ENCODE assay signal across 22 mouse cellular contexts in the genomic region with DNA sequence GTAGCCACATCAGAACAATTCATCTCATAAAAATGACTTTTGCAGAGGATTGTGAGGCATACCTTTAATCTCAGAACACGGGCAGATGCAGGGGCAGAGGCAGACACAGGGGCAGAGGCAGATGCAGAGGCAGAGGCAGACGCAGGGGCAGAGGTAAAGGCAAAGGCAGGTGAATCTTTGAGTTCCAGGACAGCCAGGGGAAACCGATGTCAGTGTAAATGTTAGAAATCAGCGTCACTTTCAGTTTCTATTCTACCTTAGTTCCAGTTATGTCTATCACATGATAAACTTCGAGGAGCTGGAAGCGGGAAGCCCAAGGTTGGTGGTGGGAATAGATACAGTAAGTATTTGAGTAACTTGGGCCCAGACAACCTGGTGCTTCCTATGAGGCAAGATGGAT. TPM values are rescaled to one million over a fixed set of nuclear protein-coding genes. Genes with fewer than 3 reads are reported as not detected.
DNase-seq lines count a peak whose midpoint lies in the region; ATAC-seq and TF ChIP-seq lines count a peak whose summit lies in the region.
"Had no signal": no experiment of that assay in that cellular context is flagged by ENCODE, and none has a peak within 500 bp of the region (broad histone marks: within the 10 kb centered on the region; RNA-seq: fewer than 3 reads in every experiment).

No protein-coding gene starts in this region.

- ATAC-seq in activated CD4-positive, CD25-positive, alpha-beta regulatory T cell, adult 4 months = peak; percentile 65
- ATAC-seq in granulocyte monocyte progenitor cell, adult 5-6 weeks (replicated peaks; ENCODE audit: poor library complexity, severe bottlenecking) = no peak
- ATAC-seq: forebrain, embryonic 15.5 days; hindbrain, postnatal 0 days had no signal

- no peak for TF ChIP-seq CTCF in small intestine, adult 2 months (IDR thresholded peaks at IDR 0.05; ENCODE audit: extremely low read depth, insufficient read length, insufficient replicate concordance, low read depth, low read length)

- H3K36me3 ChIP-seq in small intestine, adult 2 months (ENCODE audit: control insufficient read depth, insufficient read depth, low read length) = no peaks in the 10 kb centered on the region
- H3K36me3 ChIP-seq: embryonic facial prominence, embryonic 12.5 days; forebrain, embryonic 15.5 days; heart, embryonic 15.5 days; hindbrain, embryonic 13.5 days had no signal

- peaks cover 2% of the 10 kb centered on the region; the same call in 1 of the 2 replicates for H3K4me1 ChIP-seq in small intestine, adult 2 months (ENCODE audit: control insufficient read depth, insufficient read depth, insufficient read length, low read length)
- H3K4me1 ChIP-seq: embryonic facial prominence, embryonic 12.5 days; forebrain, embryonic 15.5 days; hindbrain, embryonic 13.5 days had no signal

- peak overlapping the region; percentile 19; the same call in 1 of the 2 replicates for H3K4me3 ChIP-seq in small intestine, adult 2 months (ENCODE audit: low read depth, low read length)
- H3K4me3 ChIP-seq: embryonic facial prominence, embryonic 12.5 days; forebrain, embryonic 15.5 days; heart, adult 2 months; heart, embryonic 15.5 days; hindbrain, embryonic 13.5 days had no signal

- 53% methylated on average over 6 of the region's 6 CpGs for WGBS in small intestine, adult 2 months

- DNase-seq in heart, adult 11 months = peak; percentile 68
- no peak for DNase-seq in heart, adult 18-20 months
- peak; percentile 14 for DNase-seq in CD4-positive helper T cell, adult 2 months (ENCODE audit: low read depth, low spot score)
- no peak for DNase-seq in cerebellum, adult 18-20 months
- DNase-seq: adrenal gland, postnatal 10 days; B cell, adult 2 months; cerebellum, adult 11 months; cerebellum, adult 9-10 months; cerebellum, postnatal 25 days; gastrocnemius, postnatal 14 days; heart, adult 2 months; heart, postnatal 14 days had no signal

- no peak for TF ChIP-seq POLR2A in small intestine, adult 2 months (IDR thresholded peaks at IDR 0.05; ENCODE audit: low read depth, low read length)

- H3K27ac ChIP-seq in small intestine, adult 2 months (ENCODE audit: insufficient read depth, low read depth, low read length) = no peak overlapping the region
- H3K27ac ChIP-seq: embryonic facial prominence, embryonic 12.5 days; forebrain, embryonic 15.5 days; heart, adult 2 months; heart, embryonic 15.5 days; hindbrain, embryonic 13.5 days; hindbrain, postnatal 0 days had no signal

- H3K27me3 ChIP-seq in small intestine, adult 2 months (ENCODE audit: control insufficient read depth, insufficient read depth, low read length) = no peaks in the 10 kb centered on the region
- H3K27me3 ChIP-seq: embryonic facial prominence, embryonic 12.5 days; forebrain, embryonic 15.5 days; heart, embryonic 15.5 days; hindbrain, embryonic 13.5 days had no signal

RNA-seq across cellular contexts. Expression of a gene that starts 42.4 kb away (rescaled TPM):
- 1 to 10 TPM; 2.0 to 2.9 TPM for total RNA-seq in heart, adult 18-20 months (2021)
- polyA plus RNA-seq in activated CD4-positive, CD25-positive, alpha-beta regulatory T cell, adult 4 months (2017; shearing (Covaris generic)) = 10 to 100 TPM; 15.4 to 17.1 TPM
- 0.13 and 0.52 TPM in 2 replicates for polyA plus RNA-seq in small intestine, adult 2 months (2012; rRNA removed)
- total RNA-seq in granulocyte monocyte progenitor cell, adult 5-6 weeks (2014; fragmentation: Nextera tagmentation) = 36.0 and 47.6 TPM in 2 replicates
- 29.2 and 43.4 TPM in 2 replicates for total RNA-seq in granulocyte monocyte progenitor cell, adult 5-6 weeks (2017)

RNA-seq across cellular contexts. Expression of a gene that starts 42.5 kb away (rescaled TPM):
- total RNA-seq in heart, adult 18-20 months (2021) = 100 to 1,000 TPM; 135 to 156 TPM
- 10 to 100 TPM; 77.3 to 80.5 TPM for polyA plus RNA-seq in activated CD4-positive, CD25-positive, alpha-beta regulatory T cell, adult 4 months (2017; shearing (Covaris generic))
- 20.7 and 55.4 TPM in 2 replicates for polyA plus RNA-seq in small intestine, adult 2 months (2012; rRNA removed)
- total RNA-seq in granulocyte monocyte progenitor cell, adult 5-6 weeks (2014; fragmentation: Nextera tagmentation) = 30.8 and 31.3 TPM in 2 replicates
- total RNA-seq in granulocyte monocyte progenitor cell, adult 5-6 weeks (2017) = 21.9 and 24.0 TPM in 2 replicates

RNA-seq across cellular contexts. Expression of a gene that starts 50.8 kb away (rescaled TPM):
- total RNA-seq in heart, adult 18-20 months (2021) = under 1 TPM; 0.22 to 0.46 TPM
- 1 to 10 TPM in 1 of 2 experiments, under 1 TPM in 1; 0.33 to 1.1 TPM for polyA plus RNA-seq in activated CD4-positive, CD25-positive, alpha-beta regulatory T cell, adult 4 months (2017; shearing (Covaris generic))
- polyA plus RNA-seq in small intestine, adult 2 months (2012; rRNA removed) = 0.08 and 0.37 TPM in 2 replicates
- 9.7 TPM in 1 of 2 replicates, not detected in the other for total RNA-seq in granulocyte monocyte progenitor cell, adult 5-6 weeks (2014; fragmentation: Nextera tagmentation)
- total RNA-seq in granulocyte monocyte progenitor cell, adult 5-6 weeks (2017) = 0.05 and 0.56 TPM in 2 replicates
- total RNA-seq: hematopoietic stem cell, adult 5-6 weeks had no signal
- polyA plus RNA-seq: G1E had no signal

Comparison
In these comparisons a context has a peak if more than half of its experiments do, and no peak if none do; other contexts are left out.
1. DNase-seq: peak in heart, adult 11 months (single experiment) and CD4-positive helper T cell, adult 2 months (single experiment); none in heart, adult 18-20 months (0 of 2) and cerebellum, adult 18-20 months (0 of 2).
2. RNA of a gene that starts 42.4 kb away (total RNA-seq): 29.2 to 47.6 TPM in granulocyte monocyte progenitor cell, adult 5-6 weeks; 2.0 to 2.9 TPM in heart, adult 18-20 months; every median in the first group is over 4 times any median in the second.
3. RNA of a gene that starts 42.5 kb away (total RNA-seq): 135 to 156 TPM in heart, adult 18-20 months; 21.9 to 31.3 TPM in granulocyte monocyte progenitor cell, adult 5-6 weeks; every median in the first group is over 4 times any median in the second.